Mouse (Mus musculus): Measurements from ENCODE around the gene Sh3glb1. TPM values are rescaled to one million over a fixed set of nuclear protein-coding genes. Genes with fewer than 3 reads are reported as not detected.
A peak's percentile ranks its signal among the peaks of the same experiment; 100 is the strongest.

The Sh3glb1 gene
- polyA plus RNA-seq, 1 experiment, result 27.1 TPM

- DNase-seq (ENCODE audit: low spot score), result no peak
These were observed 49.9 kb downstream of the Sh3glb1 start for GRCm38 (mm10) chr3:144669944-144670874.

GRCm38 (mm10) chr3:144669457-144669864 lies 50.7 kb downstream of the Sh3glb1 start:
- DNase-seq (ENCODE audit: low spot score), result no peak

- no peak for DNase-seq (ENCODE audit: low spot score)
These were observed 51.2 kb downstream of the Sh3glb1 start for GRCm38 (mm10) chr3:144668949-144669348.

GRCm38 (mm10) chr3:144668039-144668438 lies 52.1 kb downstream of the Sh3glb1 start:
- no peak for DNase-seq (ENCODE audit: low spot score)

GRCm38 (mm10) chr3:144664363-144665299 lies 55.5 kb downstream of the Sh3glb1 start:
- DNase-seq (ENCODE audit: low spot score), result peak; percentile 47

- DNase-seq (ENCODE audit: low spot score), result no peak
These were observed 56.6 kb downstream of the Sh3glb1 start for GRCm38 (mm10) chr3:144663415-144664093.

- DNase-seq (ENCODE audit: low spot score), result no peak
These were observed 57.8 kb downstream of the Sh3glb1 start for GRCm38 (mm10) chr3:144662215-144662852.

GRCm38 (mm10) chr3:144661439-144661838 lies 58.7 kb downstream of the Sh3glb1 start:
- DNase-seq (ENCODE audit: low spot score), result no peak

GRCm38 (mm10) chr3:144644202-144644601 lies 75.9 kb downstream of the Sh3glb1 start:
- DNase-seq (ENCODE audit: low spot score), result no peak

GRCm38 (mm10) chr3:144643301-144643871 lies 76.7 kb downstream of the Sh3glb1 start:
- no peak for DNase-seq (ENCODE audit: low spot score)

GRCm38 (mm10) chr3:144642141-144642540 lies 78.0 kb downstream of the Sh3glb1 start:
- no peak for DNase-seq (ENCODE audit: low spot score)

- no peak for DNase-seq (ENCODE audit: low spot score)
These were observed 80.1 kb downstream of the Sh3glb1 start for GRCm38 (mm10) chr3:144640033-144640432.

GRCm38 (mm10) chr3:144639387-144639786 lies 80.7 kb downstream of the Sh3glb1 start:
- no peak for DNase-seq (ENCODE audit: low spot score)

- no peak for DNase-seq (ENCODE audit: low spot score)
These were observed 82.0 kb downstream of the Sh3glb1 start for GRCm38 (mm10) chr3:144638110-144638509.

GRCm38 (mm10) chr3:144635236-144635635 lies 84.9 kb downstream of the Sh3glb1 start:
- DNase-seq (ENCODE audit: low spot score), result no peak

Other genes with a start within 250 kb of the Sh3glb1 start
- gene Hs2st1, start 150.2 kb downstream of the Sh3glb1 start, polyA plus RNA-seq (2012; rRNA removed), result 9.8 and 11.5 TPM in 2 replicates
- 422 and 491 TPM in 2 replicates for gene Selenof, start 150.0 kb downstream of the Sh3glb1 start, polyA plus RNA-seq (2012; rRNA removed)
- gene Clca3a1, start 40.6 kb upstream of the Sh3glb1 start, polyA plus RNA-seq (2012; rRNA removed), result 25.0 and 34.0 TPM in 2 replicates
- 15.2 and 18.6 TPM in 2 replicates for gene Clca3a2, start 99.2 kb upstream of the Sh3glb1 start, polyA plus RNA-seq (2012; rRNA removed)
- gene Clca3b, start 129.0 kb upstream of the Sh3glb1 start, polyA plus RNA-seq (2012; rRNA removed), result 0.01 TPM in 1 of 2 replicates, not detected in the other
- not detected in 2 replicates for gene Clca4b, start 212.2 kb upstream of the Sh3glb1 start, polyA plus RNA-seq (2012; rRNA removed)

All from urinary bladder, adult 2 months (tissue).